Mouse (Mus musculus): ENCODE measurements at regions not wholly inside any gene's neighbourhood (a gene's known extent, or its start where the extent isn't known, plus 50 kb on each side); places are given as distances from the start of the nearest gene placed in this dataset.

- no peak overlapping the region for H3K4me2 ChIP-seq (ENCODE audit: low read length)
- H3K9ac ChIP-seq (ENCODE audit: low read depth, low read length), result no peak overlapping the region
- ATAC-seq, result no peak
- no peaks in the 10 kb centered on the region for H3K9me3 ChIP-seq (replicated peaks; ENCODE audit: control insufficient read depth, low read length, poor library complexity, severe bottlenecking)
- no peaks in the 10 kb centered on the region for H3K36me3 ChIP-seq (ENCODE audit: control insufficient read depth, insufficient read depth, low read length)
- 17% methylated on average over 9 of the region's 9 CpGs for WGBS
- no peak overlapping the region for H3K4me3 ChIP-seq (ENCODE audit: low read depth, low read length)
- no peaks in the 10 kb centered on the region for H3K27me3 ChIP-seq (ENCODE audit: control insufficient read depth, insufficient read depth, low read depth, low read length)
- no peak overlapping the region for H3K27ac ChIP-seq (ENCODE audit: low read length)
- no peaks in the 10 kb centered on the region for H3K4me1 ChIP-seq (ENCODE audit: control insufficient read depth, insufficient read depth, low read length)
Observed at GRCm38 (mm10) chr9:69681372-69682213, 79.1 kb downstream of the Foxb1 start.

- H3K9ac ChIP-seq (ENCODE audit: low read depth, low read length), result no peak overlapping the region
- H3K36me3 ChIP-seq (ENCODE audit: control insufficient read depth, insufficient read depth, low read length), result no peaks in the 10 kb centered on the region
- H3K4me2 ChIP-seq (ENCODE audit: low read length), result no peak overlapping the region
- peaks cover under 1% of the 10 kb centered on the region for H3K4me1 ChIP-seq (ENCODE audit: control insufficient read depth, insufficient read depth, low read length)
- 94% methylated on average over 1 of the region's 1 CpGs for WGBS
- H3K27ac ChIP-seq (ENCODE audit: low read length), result no peak overlapping the region
- H3K27me3 ChIP-seq (ENCODE audit: control insufficient read depth, insufficient read depth, low read depth, low read length), result no peaks in the 10 kb centered on the region
- H3K9me3 ChIP-seq (replicated peaks; ENCODE audit: control insufficient read depth, low read length, poor library complexity, severe bottlenecking), result no peaks in the 10 kb centered on the region
- H3K4me3 ChIP-seq (ENCODE audit: low read depth, low read length), result no peak overlapping the region
- ATAC-seq, result no peak
Observed at GRCm38 (mm10) chr9:69678634-69679033, 82.1 kb downstream of the Foxb1 start.

DNA sequence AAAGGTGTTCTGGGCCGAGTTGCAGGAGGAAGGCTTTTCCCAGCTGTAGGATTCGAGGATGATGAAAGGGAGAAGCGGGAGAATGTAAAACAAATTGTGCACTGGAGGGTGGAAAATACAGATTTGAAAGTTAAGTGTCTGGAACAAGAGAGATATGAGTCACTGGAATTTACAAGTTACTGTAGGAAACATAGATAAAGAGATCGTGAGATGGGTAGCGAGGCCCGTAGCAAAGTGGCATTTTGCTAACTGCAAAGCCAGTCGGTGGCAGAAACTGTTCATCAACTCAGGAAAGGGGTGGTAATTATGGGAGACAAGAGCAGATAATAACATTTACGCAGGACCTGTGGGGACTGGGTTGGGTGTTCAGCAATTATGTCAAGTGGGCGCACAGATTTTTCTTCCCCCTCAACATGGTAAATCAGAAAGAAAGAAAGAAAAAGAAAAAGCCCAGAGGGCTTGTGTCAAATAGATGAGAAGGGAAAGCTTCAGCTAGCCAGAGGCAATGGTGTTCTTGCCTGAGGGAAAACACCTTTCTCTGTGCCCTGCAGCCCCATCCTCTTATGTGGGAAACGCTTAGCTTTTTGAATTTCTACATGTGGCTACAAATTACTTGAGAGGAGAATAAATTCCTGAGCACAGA, 87.2 kb downstream of the Foxb1 start:
- no peak for ATAC-seq
- H3K4me2 ChIP-seq (ENCODE audit: low read length), result no peak overlapping the region
- peaks cover 21% of the 10 kb centered on the region for H3K4me1 ChIP-seq (ENCODE audit: control insufficient read depth, insufficient read depth, low read length)
- peaks cover 10% of the 10 kb centered on the region for H3K27me3 ChIP-seq (ENCODE audit: control insufficient read depth, insufficient read depth, low read depth, low read length)
- 49% methylated on average over 10 of the region's 10 CpGs for WGBS
- no peak overlapping the region for H3K27ac ChIP-seq (ENCODE audit: low read length)
- H3K4me3 ChIP-seq (ENCODE audit: low read depth, low read length), result no peak overlapping the region
- no peaks in the 10 kb centered on the region for H3K9me3 ChIP-seq (replicated peaks; ENCODE audit: control insufficient read depth, low read length, poor library complexity, severe bottlenecking)
- H3K36me3 ChIP-seq (ENCODE audit: control insufficient read depth, insufficient read depth, low read length), result no peaks in the 10 kb centered on the region
- no peak overlapping the region for H3K9ac ChIP-seq (ENCODE audit: low read depth, low read length)

DNA sequence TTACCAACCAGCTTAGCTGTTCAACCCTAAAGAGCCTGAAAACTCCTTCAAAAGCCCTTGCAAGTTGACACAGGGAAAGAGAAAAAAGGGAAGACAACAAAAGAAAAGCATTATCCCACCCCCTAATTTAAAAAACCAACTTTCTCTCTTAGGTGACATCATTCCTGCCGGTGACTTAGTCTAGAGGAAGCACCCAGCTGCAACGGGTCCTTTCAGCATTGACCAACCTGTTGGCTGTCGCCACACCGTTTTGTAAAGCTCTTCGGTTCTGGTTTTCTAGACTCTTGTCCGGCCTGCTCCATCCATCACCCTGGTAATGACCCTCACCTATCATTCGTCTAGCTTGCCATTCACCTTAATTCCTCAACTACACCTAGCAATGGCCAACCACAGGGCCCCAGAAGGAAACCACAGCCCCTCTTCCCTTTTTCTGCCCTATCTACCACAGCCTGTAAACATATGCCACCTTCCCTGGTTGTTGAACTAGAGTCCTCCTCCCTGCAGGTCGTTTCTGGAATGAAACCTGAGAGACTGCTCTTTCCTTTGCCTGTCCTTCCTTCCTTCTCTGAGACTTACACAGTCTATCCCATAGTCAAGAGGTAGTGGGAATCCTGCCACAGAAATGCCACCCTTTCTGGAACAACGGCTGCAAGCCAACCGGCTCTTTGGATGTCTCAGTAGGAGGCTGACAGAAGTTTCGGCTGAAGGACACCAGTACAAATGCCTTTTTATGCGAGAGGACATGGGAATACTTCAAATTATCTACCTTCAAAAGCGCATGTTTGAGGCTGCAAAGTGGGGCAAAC, 87.9 kb downstream of the Foxb1 start:
- peaks cover 21% of the 10 kb centered on the region for H3K4me1 ChIP-seq (ENCODE audit: control insufficient read depth, insufficient read depth, low read length)
- no peak overlapping the region for H3K9ac ChIP-seq (ENCODE audit: low read depth, low read length)
- peaks cover 14% of the 10 kb centered on the region for H3K27me3 ChIP-seq (ENCODE audit: control insufficient read depth, insufficient read depth, low read depth, low read length)
- no peak for ATAC-seq
- whole genome bisulfite sequencing, result 65% methylated on average over 13 of the region's 13 CpGs
- H3K27ac ChIP-seq (ENCODE audit: low read length), result no peak overlapping the region
- H3K4me2 ChIP-seq (ENCODE audit: low read length), result no peak overlapping the region
- no peak overlapping the region for H3K4me3 ChIP-seq (ENCODE audit: low read depth, low read length)
- H3K36me3 ChIP-seq (ENCODE audit: control insufficient read depth, insufficient read depth, low read length), result no peaks in the 10 kb centered on the region
- no peaks in the 10 kb centered on the region for H3K9me3 ChIP-seq (replicated peaks; ENCODE audit: control insufficient read depth, low read length, poor library complexity, severe bottlenecking)

- 1% methylated on average over 18 of the region's 18 CpGs for WGBS
- H3K9ac ChIP-seq (ENCODE audit: low read depth, low read length), result no peak overlapping the region
- peak overlapping the region; percentile 30 for H3K4me3 ChIP-seq (ENCODE audit: low read depth, low read length)
- ATAC-seq, result no peak
- peak overlapping the region; percentile 63 for H3K4me2 ChIP-seq (ENCODE audit: low read length)
- peaks cover 14% of the 10 kb centered on the region for H3K27me3 ChIP-seq (ENCODE audit: control insufficient read depth, insufficient read depth, low read depth, low read length)
- no peak overlapping the region for H3K27ac ChIP-seq (ENCODE audit: low read length)
- H3K4me1 ChIP-seq (ENCODE audit: control insufficient read depth, insufficient read depth, low read length), result peaks cover 24% of the 10 kb centered on the region
- H3K9me3 ChIP-seq (replicated peaks; ENCODE audit: control insufficient read depth, low read length, poor library complexity, severe bottlenecking), result no peaks in the 10 kb centered on the region
- no peaks in the 10 kb centered on the region for H3K36me3 ChIP-seq (ENCODE audit: control insufficient read depth, insufficient read depth, low read length)
Observed at GRCm38 (mm10) chr9:69671199-69671598, 89.5 kb downstream of the Foxb1 start.

- no peak overlapping the region for H3K9ac ChIP-seq (ENCODE audit: low read depth, low read length)
- H3K27ac ChIP-seq (ENCODE audit: low read length), result no peak overlapping the region
- ATAC-seq, result peak; percentile 78; the same call in 1 of the 2 replicates
Observed at GRCm38 (mm10) chr9:69670551-69671044, 90.1 kb downstream of the Foxb1 start.

DNA sequence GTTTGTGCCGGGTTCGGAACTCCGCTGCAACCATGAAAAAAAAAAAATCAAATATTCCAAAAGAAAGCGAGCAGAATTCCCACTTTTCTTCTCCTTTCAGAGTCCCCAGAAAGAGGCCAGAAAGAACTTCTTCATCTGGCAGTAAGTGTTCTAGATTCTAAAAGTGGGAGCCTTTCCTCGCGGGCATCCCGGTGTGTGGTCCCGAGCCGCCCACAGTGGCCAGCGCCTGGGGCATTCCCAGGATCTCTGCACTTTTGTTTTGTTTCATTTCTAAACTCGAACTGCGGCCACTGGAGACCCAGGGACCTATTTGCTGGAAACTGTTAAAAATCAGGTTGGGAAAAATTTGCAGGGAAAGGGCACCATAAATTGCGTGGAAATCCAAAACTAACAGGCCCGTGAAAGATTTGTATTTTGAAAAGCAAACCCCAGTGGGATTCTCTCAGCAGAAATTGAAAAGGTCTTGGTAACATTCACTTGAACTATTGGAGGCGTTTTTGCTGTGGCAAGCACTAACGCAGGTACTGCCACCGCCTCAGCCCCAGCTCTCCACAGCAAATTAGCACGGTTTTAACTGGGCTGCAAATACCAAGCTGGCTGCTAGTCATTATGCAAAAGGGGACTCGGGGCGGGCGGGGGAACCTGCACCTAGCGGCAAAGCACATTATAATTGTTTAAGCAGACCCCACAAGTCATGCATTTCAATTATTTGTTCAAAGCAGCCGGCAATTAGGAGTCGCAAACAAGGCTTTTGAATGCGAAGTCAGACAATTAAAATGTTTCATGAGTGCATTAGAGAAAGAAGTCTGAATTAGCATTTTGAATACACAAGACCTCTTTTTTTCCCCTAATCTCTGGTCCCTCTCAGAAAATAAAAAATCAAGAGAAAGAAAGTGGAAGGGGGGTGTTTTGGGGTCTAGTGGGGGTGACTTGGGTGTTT, 90.9 kb downstream of the Foxb1 start:
- peaks cover 14% of the 10 kb centered on the region for H3K27me3 ChIP-seq (ENCODE audit: control insufficient read depth, insufficient read depth, low read depth, low read length)
- peak; percentile 72 for ATAC-seq
- peaks cover 24% of the 10 kb centered on the region for H3K4me1 ChIP-seq (ENCODE audit: control insufficient read depth, insufficient read depth, low read length)
- no peak overlapping the region for H3K9ac ChIP-seq (ENCODE audit: low read depth, low read length)
- no peaks in the 10 kb centered on the region for H3K36me3 ChIP-seq (ENCODE audit: control insufficient read depth, insufficient read depth, low read length)
- H3K27ac ChIP-seq (ENCODE audit: low read length), result 0 out of 2 replicates have a peak overlapping the region, but pooled peaks have one; percentile 10
- H3K4me2 ChIP-seq (ENCODE audit: low read length), result peak overlapping the region; percentile 63
- peak overlapping the region; percentile 30; the same call in 1 of the 2 replicates for H3K4me3 ChIP-seq (ENCODE audit: low read depth, low read length)
- no peaks in the 10 kb centered on the region for H3K9me3 ChIP-seq (replicated peaks; ENCODE audit: control insufficient read depth, low read length, poor library complexity, severe bottlenecking)
- 2% methylated on average over 25 of the region's 25 CpGs for WGBS

More at GRCm38 (mm10) chr9:69670551-69671044, 90.1 kb downstream of the Foxb1 start:
- H3K4me1 ChIP-seq (ENCODE audit: control insufficient read depth, insufficient read depth, low read length), result peaks cover 24% of the 10 kb centered on the region
- H3K27me3 ChIP-seq (ENCODE audit: control insufficient read depth, insufficient read depth, low read depth, low read length), result peaks cover 14% of the 10 kb centered on the region
- WGBS, result under 1% methylated on average over 17 of the region's 17 CpGs
- no peaks in the 10 kb centered on the region for H3K36me3 ChIP-seq (ENCODE audit: control insufficient read depth, insufficient read depth, low read length)
- peak overlapping the region; percentile 63 for H3K4me2 ChIP-seq (ENCODE audit: low read length)
- H3K9me3 ChIP-seq (replicated peaks; ENCODE audit: control insufficient read depth, low read length, poor library complexity, severe bottlenecking), result no peaks in the 10 kb centered on the region
- H3K4me3 ChIP-seq (ENCODE audit: low read depth, low read length), result peak overlapping the region; percentile 30

- WGBS, result 14% methylated on average over 9 of the region's 9 CpGs
- no peak overlapping the region for H3K27ac ChIP-seq (ENCODE audit: low read length)
- H3K4me1 ChIP-seq (ENCODE audit: control insufficient read depth, insufficient read depth, low read length), result peaks cover 23% of the 10 kb centered on the region
- ATAC-seq, result no peak
- H3K4me2 ChIP-seq (ENCODE audit: low read length), result no peak overlapping the region
- H3K9ac ChIP-seq (ENCODE audit: low read depth, low read length), result no peak overlapping the region
- H3K36me3 ChIP-seq (ENCODE audit: control insufficient read depth, insufficient read depth, low read length), result no peaks in the 10 kb centered on the region
- H3K4me3 ChIP-seq (ENCODE audit: low read depth, low read length), result no peak overlapping the region
- peaks cover 14% of the 10 kb centered on the region for H3K27me3 ChIP-seq (ENCODE audit: control insufficient read depth, insufficient read depth, low read depth, low read length)
- H3K9me3 ChIP-seq (replicated peaks; ENCODE audit: control insufficient read depth, low read length, poor library complexity, severe bottlenecking), result no peaks in the 10 kb centered on the region
Observed at GRCm38 (mm10) chr9:69668475-69669090, 92.2 kb downstream of the Foxb1 start.

Data from midbrain, embryonic 16.5 days (tissue).